Mouse (Mus musculus) thymus, adult 2 months (tissue): Measurements from ENCODE around the gene Phf11c. TPM values are rescaled to one million over a fixed set of nuclear protein-coding genes. Genes with fewer than 3 reads are reported as not detected.

Source experiments
- DNase-seq: peaks from one replicate; pipeline ENCODE4 v3.0.0; 2021
- H3K27ac ChIP-seq: fragments of 200-500 bp; 2 replicates; pipeline ENCODE4 v1.5.1; 2012; ENCODE audit warnings: low read length, control low read depth; ENCODE audit not compliant: control insufficient read depth, insufficient read depth
- H3K27me3 ChIP-seq: fragments of 200-500 bp; 2 replicates; pipeline ENCODE4 v1.6.1; 2012; ENCODE audit warnings: mild to moderate bottlenecking, low read length, moderate library complexity, mixed read lengths; ENCODE audit not compliant: control insufficient read depth, insufficient read depth
- H3K36me3 ChIP-seq: fragments of 200-500 bp; 2 replicates; pipeline ENCODE4 v1.6.1; 2012; ENCODE audit warnings: mild to moderate bottlenecking, low read length, moderate library complexity; ENCODE audit not compliant: control insufficient read depth, insufficient read depth
- H3K4me1 ChIP-seq: fragments of 200-500 bp; replicated peaks from 2 replicates; pipeline ENCODE4 v1.6.1; 2012; ENCODE audit warnings: low read length; ENCODE audit not compliant: control insufficient read depth, insufficient read depth
- H3K4me3 ChIP-seq: fragments of 200-500 bp; 2 replicates; pipeline ENCODE4 v1.5.1; 2012; ENCODE audit warnings: mild to moderate bottlenecking, low read length, control low read depth, moderate library complexity; ENCODE audit not compliant: control insufficient read depth, insufficient read depth
- CTCF ChIP-seq: fragments of 200-500 bp; IDR thresholded peaks from 2 replicates; pipeline ENCODE4 v1.5.1; 2012; ENCODE audit warnings: mild to moderate bottlenecking, control low read depth, low read length, moderate library complexity, borderline replicate concordance; ENCODE audit not compliant: control insufficient read depth, poor library complexity, insufficient read depth; ENCODE audit errors: extremely low read depth
- POLR2A ChIP-seq: fragments of 200-500 bp; IDR thresholded peaks from 2 replicates; pipeline ENCODE4 v1.6.1; 2012; ENCODE audit warnings: mild to moderate bottlenecking, low read length, control low read depth, moderate library complexity; ENCODE audit not compliant: control insufficient read depth, poor library complexity, insufficient read depth; ENCODE audit errors: extremely low read depth
- WGBS: fragments of 180-500 bp; shearing (Covaris S2); methylation state at CpG from one replicate; pipeline ENCODE4 v1.1.7; 2018; 5-methylcytosine and 5-hydroxymethylcytosine counted together
- polyA plus RNA-seq: library from polyadenylated mRNA; depleted of rRNA; stranded (reverse); fragments of >200 nt; gene quantifications from 2 replicates; pipeline ENCODE4 v1.2.3, GENCODE M21; 2012; rRNA removed

Gene Phf11c
- polyA plus RNA-seq = 2.2 and 3.1 TPM in 2 replicates

DNA sequence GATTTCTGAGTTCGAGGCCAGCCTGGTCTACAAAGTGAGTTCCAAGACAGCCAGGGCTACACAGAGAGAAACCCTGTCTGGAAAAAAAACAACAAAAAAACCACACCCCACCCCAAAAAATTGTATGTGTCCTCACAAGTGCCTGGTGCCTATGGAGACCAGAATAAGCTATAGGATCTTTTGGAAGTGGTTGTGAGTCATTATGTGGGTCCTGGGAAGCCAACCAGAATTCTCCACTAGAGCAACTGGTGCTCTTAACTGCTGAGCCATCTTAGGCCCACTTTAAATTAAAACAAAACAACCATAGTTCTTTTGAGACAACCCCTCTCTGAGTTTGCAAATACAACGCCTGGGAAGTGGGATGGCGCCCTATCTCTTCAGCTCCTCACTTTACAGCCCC, at the start of gene Phf11c:
Phf11c (minus strand) TSS at position 101 of the 400 bp plus-strand sequence.
- TF ChIP-seq POLR2A (no peak), CTCF (no peak)
- H3K4me1 ChIP-seq = no peaks in the 10 kb centered on the region; the same call in 1 of the 2 replicates
- no peak within 1 kb of the TSS for H3K4me3 ChIP-seq
- DNase-seq = no peak
- H3K27ac ChIP-seq = no peak within 1 kb of the TSS
- H3K27me3 ChIP-seq = no peaks in the 10 kb centered on the region
- 95% methylated on average over 3 of the region's 3 CpGs for WGBS
- H3K36me3 ChIP-seq = no peaks in the 10 kb centered on the region

DNA sequence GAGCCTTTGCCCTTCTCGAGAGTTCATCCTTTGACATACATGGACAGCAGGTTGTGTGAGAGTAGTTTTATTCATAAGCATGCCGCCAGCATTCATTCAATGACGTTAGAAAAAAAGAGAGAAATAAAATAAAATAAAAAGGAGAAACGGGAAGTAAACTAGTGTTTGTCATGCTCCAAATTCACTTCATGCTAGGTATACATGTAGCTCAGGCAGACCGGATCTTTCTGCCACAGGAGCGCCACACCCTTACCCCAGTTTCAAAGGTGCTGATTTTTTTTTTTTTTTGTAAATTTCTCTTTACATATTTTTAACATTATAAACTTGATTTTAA, 46.3 kb upstream of the Phf11c start:
- TF ChIP-seq POLR2A = no peak
- TF ChIP-seq CTCF = no peak
- DNase-seq = no peak
- H3K27me3 ChIP-seq = no peaks in the 10 kb centered on the region
- H3K36me3 ChIP-seq = no peaks in the 10 kb centered on the region
- WGBS = 0% methylated on average over 6 of the region's 6 CpGs
- H3K27ac ChIP-seq = peak overlapping the region; percentile 78
- peak overlapping the region; percentile 79 for H3K4me3 ChIP-seq
- H3K4me1 ChIP-seq = peaks cover 3% of the 10 kb centered on the region; the same call in 1 of the 2 replicates

GRCm38 (mm10) chr14:59440558-59441471, 45.6 kb upstream of the Phf11c start, which contains the start of the genes Setdb2 and Cab39l:
Gene Setdb2 (minus strand): TSS chr14:59440884.
Gene Cab39l (plus strand): TSS chr14:59440972.
- WGBS = under 1% methylated on average over 66 of the region's 66 CpGs

GRCm38 (mm10) chr14:59440039-59440438, 44.9 kb upstream of the Phf11c start:
- Histone ChIP-seq H3K36me3 (no peaks in the 10 kb centered on the region), H3K27me3 (no peaks in the 10 kb centered on the region), H3K4me1 (peaks cover 3% of the 10 kb centered on the region; the same call in 1 of the 2 replicates), H3K4me3 (no peak overlapping the region; the same call in 1 of the 2 replicates), H3K27ac (peak overlapping the region; percentile 42; the same call in 1 of the 2 replicates)
- no peak for DNase-seq
- under 1% methylated on average over 7 of the region's 7 CpGs for WGBS
- TF ChIP-seq CTCF (no peak), POLR2A (no peak)

More at GRCm38 (mm10) chr14:59440558-59441471, 45.6 kb upstream of the Phf11c start, which contains the start of the genes Setdb2 and Cab39l:
- DNase-seq = peak; percentile 98
- Histone ChIP-seq H3K36me3 (no peaks in the 10 kb centered on the region), H3K27me3 (no peaks in the 10 kb centered on the region), H3K27ac (peak within 1 kb of the TSS; percentile 78), H3K4me3 (peak within 1 kb of the TSS; percentile 91), H3K4me1 (peaks cover 3% of the 10 kb centered on the region; the same call in 1 of the 2 replicates)
- peak; percentile 63; the same call in 1 of the 2 replicates for TF ChIP-seq CTCF
- peak; percentile 98 for TF ChIP-seq POLR2A

- TF ChIP-seq POLR2A (no peak), CTCF (no peak)
- H3K4me3 ChIP-seq = no peak overlapping the region
- H3K36me3 ChIP-seq = no peaks in the 10 kb centered on the region
- no peaks in the 10 kb centered on the region for H3K27me3 ChIP-seq
- H3K27ac ChIP-seq = no peak overlapping the region
- 57% methylated on average over 2 of the region's 2 CpGs for WGBS
- no peak for DNase-seq
- peaks cover 3% of the 10 kb centered on the region; the same call in 1 of the 2 replicates for H3K4me1 ChIP-seq
These were observed 43.3 kb upstream of the Phf11c start for GRCm38 (mm10) chr14:59438505-59438904.

GRCm38 (mm10) chr14:59437398-59437797, 42.2 kb upstream of the Phf11c start:
- no peak for DNase-seq
- no peak for TF ChIP-seq CTCF
- TF ChIP-seq POLR2A = no peak
- Histone ChIP-seq H3K4me1 (peaks cover 3% of the 10 kb centered on the region; the same call in 1 of the 2 replicates), H3K36me3 (no peaks in the 10 kb centered on the region), H3K4me3 (no peak overlapping the region), H3K27ac (no peak overlapping the region), H3K27me3 (no peaks in the 10 kb centered on the region)
- WGBS = 97% methylated on average over 3 of the region's 3 CpGs
